Mouse (Mus musculus) liver, postnatal 0 days (tissue): ENCODE data around the gene Rsbn1.

Source experiments
- CTCF ChIP-seq: sonication (generic); IDR thresholded peaks from 2 replicates; pipeline ENCODE4 v1.5.1; 2016; ENCODE audit warnings: antibody characterized with exemption, low read depth
- EP300 ChIP-seq: IDR thresholded peaks from 2 replicates; pipeline ENCODE4 v1.6.1; 2016; ENCODE audit warnings: antibody characterized with exemption, low read depth, mild to moderate bottlenecking

- no peak for TF ChIP-seq CTCF
- TF ChIP-seq EP300 = no peak
These were observed 54.2 kb downstream of the Rsbn1 start, which contains the start of gene Phtf1 for GRCm38 (mm10) chr3:103967861-103968691.
